Mouse (Mus musculus) fibroblast of lung, adult 2 months (primary cell): ENCODE results near the gene Gm20937.
"Not testable (repeated sequence)": the region's sequence is repeated elsewhere in the genome, so short reads cannot be mapped to it uniquely, and the experiment has no call there.

Source experiments
- DNase-seq: peaks from one replicate; pipeline ENCODE4 v3.0.0-alpha.2; 2011; ENCODE audit warnings: low read depth

Gene Gm20937

GRCm38 (mm10) chrY:68294798-68295197, at the start of gene Gm20937:
Gene Gm20937, minus strand, starts transcription at chrY:68294898.
- not testable (repeated sequence) for DNase-seq
